Mouse (Mus musculus): ENCODE results near the gene Yipf4.

DNA sequence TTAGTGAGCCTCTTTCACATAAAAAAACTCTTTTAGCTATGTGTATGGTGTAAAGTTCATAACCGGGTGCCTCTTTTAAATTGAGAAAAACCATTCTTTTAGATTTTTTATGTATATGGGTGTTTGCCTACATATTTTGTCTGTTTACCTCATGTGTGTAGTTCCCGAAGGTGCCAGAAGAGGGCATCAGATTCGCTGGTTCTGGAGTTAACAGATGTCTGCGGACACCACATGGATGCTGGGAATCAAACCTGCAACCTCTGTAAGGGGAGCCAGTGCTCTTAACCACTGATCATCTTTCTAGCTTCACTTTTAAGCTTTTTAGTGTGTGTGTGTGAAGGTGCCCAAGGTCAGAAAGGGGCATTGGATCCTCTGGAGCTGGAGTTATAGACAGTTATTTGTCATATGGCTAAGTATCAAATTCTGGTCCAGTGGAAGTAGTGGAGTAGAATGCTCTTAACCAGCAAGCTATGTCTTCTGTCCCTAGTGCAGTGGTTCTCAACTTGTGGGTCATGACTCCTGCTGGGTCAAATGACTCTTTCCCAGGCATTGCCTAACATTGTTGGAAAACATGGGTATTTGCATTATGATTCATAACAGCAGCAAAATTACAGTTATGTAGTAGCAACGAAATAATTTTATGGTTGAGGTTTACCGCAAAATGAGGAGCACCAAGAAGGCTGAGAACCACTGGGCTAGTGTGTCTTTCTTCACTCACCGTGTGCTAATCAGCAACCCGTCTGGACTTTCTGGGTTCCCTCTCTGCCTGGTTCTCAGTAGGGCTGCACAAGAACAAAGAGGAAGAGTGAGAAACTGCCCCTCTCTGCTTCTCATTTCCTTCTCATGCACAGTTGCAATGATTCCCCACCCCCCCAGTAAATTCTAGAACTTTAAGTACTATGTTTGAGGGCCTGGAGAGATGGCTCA, 33.8 kb downstream of the Yipf4 start:
- TF ChIP-seq GATA1 (IDR thresholded peaks at IDR 0.05; ENCODE audit: borderline replicate concordance, low read length): no peak
- TF ChIP-seq FLI1 (IDR thresholded peaks at IDR 0.05; ENCODE audit: low read length): no peak

Data from megakaryocyte, embryonic 14.5 days (primary cell).